Mouse (Mus musculus): ENCODE measurements at regions not wholly inside any gene's neighbourhood (a gene's known extent, or its start where the extent isn't known, plus 50 kb on each side); places are given as distances from the start of the nearest gene placed in this dataset.

- TF ChIP-seq POLR2A (IDR thresholded peaks at IDR 0.05; ENCODE audit: borderline replicate concordance, low read depth, low read length) (no peak), CTCF (IDR thresholded peaks at IDR 0.05; ENCODE audit: low read depth, low read length) (no peak)
Measured at GRCm38 (mm10) chr5:111804542-111804941, 70.8 kb downstream of the Gm26897 start.

All from bone marrow macrophage, adult 2 months (primary cell).